Mouse (Mus musculus): ENCODE measurements around the gene Il17f.
"Not testable (repeated sequence)": the region's sequence is repeated elsewhere in the genome, so short reads cannot be mapped to it uniquely, and the experiment has no call there.

The Il17f gene

GRCm38 (mm10) chr1:20787046-20787445 lies 3.4 kb downstream of the Il17f start:
- no peak for DNase-seq (ENCODE audit: low spot score)

DNA sequence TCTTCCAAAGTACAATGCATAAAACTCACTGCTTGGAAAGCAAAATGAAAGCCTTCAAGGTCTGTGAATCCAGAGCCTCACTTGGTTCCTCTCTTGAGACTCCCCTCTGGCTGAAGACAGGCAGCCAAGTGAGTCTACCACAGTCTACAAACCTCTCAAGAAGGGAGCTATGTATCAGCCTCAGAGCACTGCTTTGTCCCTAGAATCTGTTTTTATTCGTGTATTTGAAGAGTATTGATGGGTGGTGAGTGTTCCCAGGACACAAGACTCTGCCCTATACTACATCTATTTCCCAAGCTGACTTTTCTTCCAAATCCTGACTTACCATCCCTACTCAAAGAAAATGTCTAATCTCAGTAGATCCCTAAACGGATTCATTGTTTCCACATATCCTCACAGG lies 12.1 kb downstream of the Il17f start:
- DNase-seq (ENCODE audit: low spot score) = no peak

DNA sequence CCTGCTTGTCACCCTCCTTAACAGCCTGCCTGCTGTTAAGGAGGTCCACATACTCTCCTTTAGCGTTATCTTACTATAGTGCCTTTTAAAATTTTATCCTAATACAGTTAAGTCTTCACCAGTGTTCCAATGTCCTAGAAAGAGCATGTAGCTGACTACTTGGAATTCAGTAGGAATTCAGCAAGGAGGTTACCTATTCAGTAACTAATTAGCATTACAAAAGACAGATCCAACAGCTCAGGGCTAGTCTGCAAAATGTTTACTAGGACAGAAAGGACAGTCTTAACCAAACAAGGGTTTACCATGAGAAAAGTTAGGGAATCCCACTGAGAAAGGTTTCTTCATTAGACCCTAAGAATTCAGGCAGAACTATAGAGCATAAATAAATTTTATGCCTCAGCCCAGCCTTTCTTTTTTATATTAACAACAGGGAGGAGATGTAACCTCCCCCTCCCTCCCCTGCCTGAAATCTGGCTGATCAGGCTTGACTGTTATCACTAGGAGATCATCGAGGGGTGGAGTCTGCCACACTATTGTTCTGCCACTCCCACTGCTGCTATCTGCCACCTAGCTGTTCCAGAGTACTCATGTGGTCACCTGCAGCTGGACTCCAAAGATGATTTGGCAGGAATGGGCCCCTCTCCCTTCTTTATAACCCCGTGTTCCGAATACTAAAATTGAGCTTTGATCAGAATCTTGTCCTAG lies 16.2 kb downstream of the Il17f start:
- not testable (repeated sequence) for DNase-seq (ENCODE audit: low spot score)

- DNase-seq (ENCODE audit: low spot score) = no peak
Measured at GRCm38 (mm10) chr1:20766526-20766925, 23.9 kb downstream of the Il17f start.

GRCm38 (mm10) chr1:20761411-20761810 lies 29.0 kb downstream of the Il17f start:
- DNase-seq (ENCODE audit: low spot score) = no peak

GRCm38 (mm10) chr1:20760331-20760730 lies 30.1 kb downstream of the Il17f start:
- no peak for DNase-seq (ENCODE audit: low spot score)

DNA sequence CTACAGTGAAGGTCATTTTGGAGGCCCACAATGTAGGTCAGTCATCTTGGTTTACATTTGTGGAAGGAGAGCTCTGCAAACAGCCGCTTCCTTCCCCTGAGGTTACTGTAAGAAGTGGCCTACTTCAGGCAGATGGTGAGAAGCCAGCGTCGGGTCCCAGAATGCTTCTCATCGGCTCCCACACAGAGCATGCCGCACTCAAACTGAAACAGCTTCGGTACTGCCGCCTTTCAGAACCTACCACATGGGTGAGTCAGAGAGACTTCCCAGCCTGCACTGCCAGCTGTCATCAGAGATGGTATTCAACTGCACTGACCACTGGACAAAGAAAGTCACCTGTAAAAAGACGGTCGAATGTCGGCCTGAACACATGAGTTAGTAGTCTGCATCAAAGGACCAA lies 30.6 kb downstream of the Il17f start:
- no peak for DNase-seq (ENCODE audit: low spot score)

GRCm38 (mm10) chr1:20757586-20757985 lies 32.8 kb downstream of the Il17f start:
- DNase-seq (ENCODE audit: low spot score) = no peak

GRCm38 (mm10) chr1:20754439-20754838 lies 36.0 kb downstream of the Il17f start:
- no peak for DNase-seq (ENCODE audit: low spot score)

DNA sequence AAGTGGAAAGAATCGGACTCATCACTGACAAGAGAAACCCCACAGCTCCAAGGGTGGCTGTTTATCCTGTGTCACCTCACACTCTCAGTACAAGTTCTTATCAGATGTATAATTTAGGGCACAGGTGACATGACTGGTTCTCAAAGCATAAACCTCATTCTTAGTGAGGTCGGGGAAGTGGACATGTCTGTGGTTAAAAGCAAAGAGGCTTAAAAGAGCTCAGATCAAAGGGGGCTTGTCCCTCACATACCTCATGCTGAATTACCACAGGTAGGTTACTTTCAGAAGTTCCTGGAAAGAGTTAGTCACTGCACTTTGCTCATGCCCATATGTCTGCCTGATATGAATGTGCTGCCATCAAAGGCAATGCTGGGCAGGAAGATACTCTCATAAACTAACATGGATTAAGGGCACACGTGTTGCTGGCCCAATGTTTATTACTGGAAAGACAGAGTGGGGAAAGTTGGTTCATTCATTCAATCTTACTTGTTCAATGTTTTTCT lies 49.9 kb downstream of the Il17f start:
- DNase-seq (ENCODE audit: low spot score) = no peak

- no peak for DNase-seq (ENCODE audit: low spot score)
Measured at GRCm38 (mm10) chr1:20738483-20738882, 51.9 kb downstream of the Il17f start.

DNA sequence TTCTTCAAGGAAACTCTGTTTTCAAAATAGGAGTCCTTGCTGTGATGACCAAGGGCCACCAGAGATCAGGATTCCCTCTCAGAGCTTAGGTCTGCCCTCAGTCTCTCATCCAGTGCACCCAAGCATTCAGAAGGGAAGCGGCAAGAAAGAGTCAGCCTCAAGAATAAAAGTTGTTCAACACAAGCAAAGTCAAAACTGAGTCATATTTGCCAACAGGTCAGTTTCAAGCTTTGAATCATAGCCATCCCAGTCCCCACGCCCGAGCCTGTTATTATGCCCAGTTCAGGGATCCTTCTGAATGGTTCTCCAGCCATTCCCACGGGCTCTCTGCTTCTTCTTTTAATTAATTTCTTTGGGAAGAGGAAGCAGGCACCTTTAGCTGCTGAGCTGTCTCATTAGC lies 53.8 kb downstream of the Il17f start:
- no peak for DNase-seq (ENCODE audit: low spot score)

DNA sequence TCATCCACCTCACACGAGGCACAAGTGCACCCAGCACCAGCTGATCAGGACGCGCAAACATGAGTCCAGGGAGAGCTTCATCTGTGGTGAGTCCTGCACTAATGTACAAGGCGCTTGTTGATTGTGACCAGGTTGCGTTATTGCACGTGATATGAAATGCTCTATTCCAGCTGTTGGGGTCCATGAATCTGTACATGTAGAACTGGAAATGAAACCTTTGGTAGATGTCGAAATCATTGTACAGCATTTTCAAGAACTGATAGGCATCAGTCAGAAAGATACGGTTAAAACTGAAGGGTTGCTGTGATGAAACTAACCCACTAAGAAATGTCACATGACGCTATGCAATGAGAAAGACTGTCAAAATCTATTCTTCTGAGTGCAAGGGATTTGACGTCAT lies 59.5 kb downstream of the Il17f start, which contains the start of gene Il17a:
Gene Il17a, plus strand, starts transcription at position 3 of the 400 bp plus-strand sequence.
- DNase-seq (ENCODE audit: low spot score) = no peak

All from testis, postnatal 14 days (tissue).